Mouse (Mus musculus) heart, adult 11 months (tissue): ENCODE data around the gene Tpx2.

Source experiments
- DNase-seq: peaks from one replicate; pipeline ENCODE4 v3.0.0; 2022

Gene Tpx2

DNA sequence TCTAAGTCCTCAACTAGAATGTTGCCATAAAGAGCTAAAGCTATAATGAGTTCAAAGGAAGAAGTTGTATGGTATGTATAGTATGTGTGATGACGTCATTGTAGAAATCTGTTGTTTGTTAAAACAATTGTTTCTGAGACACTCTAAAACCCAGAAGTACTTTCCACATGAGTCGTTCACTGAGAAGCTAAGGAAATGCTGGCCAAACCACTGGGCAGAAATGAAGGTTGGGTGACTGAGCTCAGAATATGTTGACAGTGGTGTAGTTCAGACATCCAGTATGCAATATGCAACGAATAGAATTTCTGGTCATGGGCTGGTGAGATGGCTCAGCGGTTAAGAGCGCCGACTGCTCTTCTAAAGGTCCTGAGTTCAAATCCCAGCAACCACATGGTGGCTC, 15.6 kb downstream of the Tpx2 start:
- DNase-seq: peak; percentile 16

DNA sequence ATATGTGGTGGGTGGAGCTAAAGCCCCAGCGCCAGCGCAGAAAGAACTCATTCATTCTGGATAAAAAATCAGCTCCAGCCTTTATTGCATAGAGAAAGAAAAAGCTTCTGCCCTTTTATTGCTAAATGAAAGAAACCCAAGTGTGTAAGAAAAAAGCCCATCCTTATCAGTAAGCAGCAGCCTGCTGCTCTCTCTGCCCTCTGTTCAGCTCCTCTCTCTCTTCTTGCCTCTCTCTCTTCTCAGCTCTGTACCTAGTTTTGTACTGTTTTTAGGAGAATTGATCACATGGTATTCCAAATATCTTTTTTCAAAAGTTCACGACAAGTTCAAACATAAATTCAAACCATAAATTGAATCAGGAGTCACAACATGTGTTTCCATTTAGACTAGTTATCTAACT, 30.5 kb downstream of the Tpx2 start:
- DNase-seq: no peak

GRCm38 (mm10) chr2:152880898-152881297, 33.1 kb downstream of the Tpx2 start:
- DNase-seq: peak; percentile 81

GRCm38 (mm10) chr2:152884101-152884645, 36.4 kb downstream of the Tpx2 start:
- peak; percentile 83 for DNase-seq

GRCm38 (mm10) chr2:152887230-152887629, 39.5 kb downstream of the Tpx2 start:
- peak; percentile 44 for DNase-seq

DNA sequence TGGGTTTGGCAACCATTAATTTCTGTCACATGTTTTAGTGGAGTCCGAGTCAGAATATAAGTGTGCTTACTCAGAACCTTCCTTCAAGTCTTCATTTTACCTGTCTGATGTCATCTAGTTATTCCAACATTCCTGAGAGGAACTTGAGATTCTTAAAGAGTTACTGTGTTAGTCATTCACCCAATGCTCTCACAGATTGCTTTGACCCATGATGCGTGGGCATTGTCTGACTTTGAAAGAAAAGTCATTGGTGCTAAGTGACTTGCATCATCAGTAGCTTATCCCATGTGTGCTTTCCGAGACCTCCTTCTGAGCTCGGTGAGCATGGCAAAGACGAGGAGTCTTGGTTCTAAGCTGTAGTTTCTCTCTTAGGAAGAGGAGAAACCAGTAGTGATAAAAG, 41.0 kb downstream of the Tpx2 start:
- DNase-seq: no peak

- DNase-seq: peak; percentile 70
These were observed 48.1 kb downstream of the Tpx2 start for GRCm38 (mm10) chr2:152895834-152896233.

GRCm38 (mm10) chr2:152896926-152897325, 49.2 kb downstream of the Tpx2 start:
- peak; percentile 61 for DNase-seq

DNA sequence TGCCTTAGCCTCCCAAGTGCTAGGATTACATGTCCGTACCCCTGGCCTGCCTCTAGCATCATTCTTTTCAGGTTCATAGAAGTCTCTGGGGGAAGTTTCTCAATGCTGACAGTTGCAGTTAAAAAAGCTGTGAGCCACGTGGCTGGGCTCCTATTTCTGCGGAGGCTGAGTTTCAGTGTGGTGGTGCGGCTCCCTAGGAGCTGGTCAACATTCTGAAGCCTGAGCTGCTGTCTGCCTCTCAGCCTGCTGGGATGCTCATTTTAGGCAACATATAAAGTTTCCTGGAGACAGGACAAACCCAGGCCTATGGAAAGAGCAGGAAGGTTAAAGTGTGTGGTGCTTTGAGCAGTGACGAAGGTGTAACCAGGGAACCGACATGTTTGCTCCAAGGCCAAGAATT, 51.2 kb downstream of the Tpx2 start:
- no peak for DNase-seq

DNA sequence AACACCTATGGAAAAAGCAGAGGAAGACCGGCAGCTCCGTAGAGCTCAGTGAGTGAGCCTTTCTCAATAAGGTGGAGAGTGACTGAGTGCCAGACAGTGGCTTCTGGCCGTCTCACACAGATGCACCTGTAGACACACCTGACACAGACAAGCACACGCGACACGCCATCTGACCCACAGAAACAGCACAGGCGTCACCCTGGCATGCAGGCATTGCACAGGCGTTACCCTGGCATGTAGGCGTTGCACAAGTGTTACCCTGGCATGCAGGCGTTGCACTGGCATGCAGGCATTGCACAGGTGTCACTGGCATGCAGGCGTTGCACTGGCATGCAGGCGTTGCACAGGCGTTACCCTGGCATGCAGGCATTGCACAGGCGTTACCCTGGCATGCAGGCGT, 53.5 kb downstream of the Tpx2 start:
- peak; percentile 80 for DNase-seq

- no peak for DNase-seq
These were observed 54.9 kb downstream of the Tpx2 start for GRCm38 (mm10) chr2:152902658-152903057.

DNA sequence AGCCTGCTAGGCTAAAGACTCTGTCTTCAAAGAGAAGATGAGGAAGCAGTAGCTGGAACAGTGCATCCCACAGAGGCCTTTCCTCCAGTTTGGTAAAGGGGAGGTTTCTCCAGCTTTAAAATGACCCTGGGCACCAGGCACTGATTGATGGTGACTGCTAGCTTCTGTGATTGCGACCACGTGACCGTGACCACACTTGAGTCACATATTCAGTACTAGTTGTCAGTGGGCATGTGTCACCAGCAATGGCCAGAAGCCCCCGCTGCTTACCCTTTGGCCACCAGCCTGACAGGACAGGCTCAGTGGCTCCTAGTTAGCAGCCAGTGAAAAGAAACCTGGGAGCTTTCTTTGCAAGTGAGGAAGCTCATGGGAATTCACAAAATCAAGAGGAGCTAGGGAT, 55.8 kb downstream of the Tpx2 start:
- no peak for DNase-seq

DNA sequence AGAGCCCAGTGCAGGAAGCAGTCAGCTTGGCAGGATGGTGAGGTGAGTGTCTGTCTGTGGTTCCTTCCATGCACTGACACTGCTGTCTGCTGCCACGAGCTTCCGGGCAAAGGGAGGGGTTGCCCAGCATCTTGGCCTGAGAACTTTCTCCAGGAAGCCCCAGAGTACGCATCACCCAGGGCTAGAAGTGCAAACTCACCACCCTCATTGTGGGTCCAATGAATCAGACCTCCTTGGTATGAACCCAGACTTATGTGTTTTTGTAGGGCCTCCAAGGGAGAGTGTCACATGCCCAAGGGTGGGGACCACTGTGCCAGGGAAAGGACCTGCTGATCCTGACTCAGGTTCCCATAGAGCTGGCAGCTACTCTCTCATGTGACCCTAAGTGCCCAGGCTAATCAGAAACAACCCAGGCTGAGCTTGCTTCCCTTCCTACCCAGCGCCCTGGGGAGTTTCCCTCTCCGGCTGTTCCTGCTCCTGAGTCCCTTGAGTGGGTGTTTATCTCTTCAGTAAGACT, 56.4 kb downstream of the Tpx2 start:
- peak; percentile 97 for DNase-seq

- DNase-seq: peak; percentile 94
These were observed 57.5 kb downstream of the Tpx2 start for GRCm38 (mm10) chr2:152905036-152905829.

DNA sequence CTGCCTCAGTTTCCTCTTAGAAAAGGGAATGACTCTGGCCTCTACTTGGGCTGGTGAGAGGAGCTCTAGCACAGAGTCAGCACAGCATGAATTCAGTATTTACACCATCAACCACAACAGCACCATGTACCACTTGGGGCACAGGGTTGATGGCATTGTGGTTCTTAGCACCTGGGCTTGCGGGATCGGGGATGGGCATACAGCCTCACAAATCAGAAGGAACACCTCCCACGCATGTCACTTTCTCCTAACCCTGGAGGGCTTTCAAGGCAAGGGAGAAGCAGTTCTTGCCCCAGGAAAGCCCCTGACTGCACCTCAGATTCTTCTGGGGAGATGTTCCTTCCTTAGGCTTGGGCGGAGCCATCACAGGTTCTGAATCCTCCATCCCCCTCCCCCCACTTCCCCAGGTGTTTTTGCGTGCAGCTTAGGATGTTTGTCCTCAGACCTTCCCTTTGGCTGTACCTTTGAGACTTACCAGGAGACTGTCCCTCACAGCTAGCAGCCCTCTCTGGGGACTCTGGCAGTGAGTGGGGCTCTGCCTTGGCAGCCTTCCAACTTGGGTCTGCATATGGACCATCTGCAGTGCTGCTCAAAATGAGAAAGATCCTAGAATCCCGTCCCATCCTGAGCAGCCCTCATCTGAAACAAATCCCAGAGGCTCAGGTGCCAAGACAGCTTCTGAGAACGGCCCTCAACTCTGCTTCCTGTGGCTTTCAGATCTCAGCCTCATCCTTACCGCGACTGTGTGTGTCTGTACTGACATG, 58.7 kb downstream of the Tpx2 start:
- DNase-seq: no peak

- DNase-seq: no peak
These were observed 59.6 kb downstream of the Tpx2 start for GRCm38 (mm10) chr2:152907114-152907943.

DNA sequence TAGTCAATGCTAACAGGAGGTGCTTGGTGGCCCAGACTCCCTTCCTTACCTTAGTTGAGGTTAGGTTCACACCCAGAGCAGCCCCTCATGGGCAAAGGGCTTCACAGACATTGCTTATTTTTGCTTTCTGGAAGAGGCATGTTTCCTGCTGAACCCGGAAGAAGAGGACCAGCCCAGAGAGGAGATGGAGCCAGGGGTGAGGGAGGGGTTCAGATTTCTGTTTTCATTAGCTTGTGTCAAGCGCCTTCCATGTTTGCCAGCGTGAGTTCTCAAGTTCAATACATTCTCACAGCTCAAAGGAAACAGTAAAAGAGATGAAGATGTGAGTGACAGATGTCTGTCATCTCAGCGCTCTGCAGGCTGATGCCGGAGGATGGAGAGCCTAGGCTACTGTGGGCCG, 62.1 kb downstream of the Tpx2 start:
- no peak for DNase-seq

GRCm38 (mm10) chr2:152911031-152911430, 63.3 kb downstream of the Tpx2 start, which contains the start of gene Mylk2:
Mylk2 (plus strand) TSS chr2:152911352.
- DNase-seq: no peak

- peak; percentile 87 for DNase-seq
These were observed 63.7 kb downstream of the Tpx2 start for GRCm38 (mm10) chr2:152911432-152911831.

DNA sequence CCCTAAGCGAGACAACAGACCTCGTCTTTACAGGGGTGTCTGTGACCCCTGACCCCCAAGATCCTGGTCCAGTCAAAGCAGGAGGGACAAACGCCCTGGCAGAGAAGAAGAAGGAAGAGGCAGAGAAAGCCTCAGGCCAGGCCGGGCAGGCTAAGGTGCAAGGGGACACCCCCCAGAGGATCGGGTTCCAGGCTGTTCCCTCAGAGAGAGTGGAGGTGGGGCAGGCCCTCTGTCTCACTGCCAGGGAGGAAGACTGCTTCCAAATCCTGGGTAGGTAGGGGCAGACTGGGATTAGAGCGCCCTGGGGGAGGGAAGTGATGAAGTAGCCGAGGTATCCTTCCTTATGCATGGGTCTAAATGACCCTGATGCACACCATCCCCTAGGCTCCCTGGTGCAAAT, 65.7 kb downstream of the Tpx2 start:
- peak; percentile 94 for DNase-seq

GRCm38 (mm10) chr2:152914310-152915120, 66.8 kb downstream of the Tpx2 start:
- peak; percentile 98 for DNase-seq

- no peak for DNase-seq
These were observed 67.7 kb downstream of the Tpx2 start for GRCm38 (mm10) chr2:152915453-152915852.
